Mouse (Mus musculus) liver, adult 2 months (tissue): ENCODE measurements around the gene Tnnt3.

Source experiments
- CTCF ChIP-seq: fragments of 200-500 bp; IDR thresholded peaks from 2 replicates; pipeline ENCODE4 v1.5.1; 2011; ENCODE audit warnings: low read depth, low read length, control low read depth
- POLR2A ChIP-seq: fragments of 200-500 bp; IDR thresholded peaks from 2 replicates; pipeline ENCODE4 v1.6.1; 2011; ENCODE audit warnings: low read length, control low read depth; ENCODE audit not compliant: insufficient read depth; ENCODE audit errors: extremely low read depth

- TF ChIP-seq POLR2A = no peak
- TF ChIP-seq CTCF = no peak
Observed at GRCm38 (mm10) chr7:142481568-142482255, 16.9 kb upstream of the Tnnt3 start.
